Mouse (Mus musculus) large intestine, adult 2 months (tissue): Measurements from ENCODE around the gene Batf3. TPM values are rescaled to one million over a fixed set of nuclear protein-coding genes. Genes with fewer than 3 reads are reported as not detected.

Source experiments
- DNase-seq: peaks from one replicate; pipeline ENCODE4 v3.0.0-alpha.2; 2012; ENCODE audit warnings: low read depth, low spot score
- WGBS: fragments of 180-500 bp; shearing (Covaris S2); methylation state at CpG from one replicate; pipeline ENCODE4 v1.1.7; 2018; 5-methylcytosine and 5-hydroxymethylcytosine counted together
- polyA plus RNA-seq: library from polyadenylated mRNA; depleted of rRNA; stranded (reverse); fragments of >200 nt; gene quantifications from 2 replicates; pipeline ENCODE4 v1.2.3, GENCODE M21; 2012; rRNA removed

Batf3 gene
- 6.5 and 7.5 TPM in 2 replicates for polyA plus RNA-seq

GRCm38 (mm10) chr1:191097802-191098747 is at the start of gene Batf3:
Batf3 (plus strand) TSS chr1:191097847.
- no peak for DNase-seq
- 1% methylated on average over 88 of the region's 95 CpGs for WGBS

- no peak for DNase-seq
- 64% methylated on average over 3 of the region's 3 CpGs for WGBS
Observed at GRCm38 (mm10) chr1:191053555-191053954, 44.1 kb upstream of the Batf3 start.

- 69% methylated on average over 8 of the region's 8 CpGs for WGBS
- DNase-seq, result no peak
Observed at GRCm38 (mm10) chr1:191054870-191055532, 42.6 kb upstream of the Batf3 start.

- 80% methylated on average over 2 of the region's 2 CpGs for WGBS
- DNase-seq, result no peak
Observed at GRCm38 (mm10) chr1:191055533-191055873, 42.1 kb upstream of the Batf3 start.

GRCm38 (mm10) chr1:191057461-191057860 is 40.2 kb upstream of the Batf3 start:
- no peak for DNase-seq
- WGBS, result 73% methylated on average over 3 of the region's 3 CpGs

GRCm38 (mm10) chr1:191062241-191062780 is 35.3 kb upstream of the Batf3 start:
- WGBS, result 3% methylated on average over 15 of the region's 15 CpGs
- no peak for DNase-seq

- no peak for DNase-seq
Observed at GRCm38 (mm10) chr1:191062781-191063485, 34.7 kb upstream of the Batf3 start, which contains the start of the genes Tatdn3 and Nsl1. Tatdn3 (minus strand) TSS chr1:191062932. Nsl1 (plus strand) TSS chr1:191063012.

GRCm38 (mm10) chr1:191063700-191064099 is 33.9 kb upstream of the Batf3 start:
- 56% methylated on average over 9 of the region's 9 CpGs for WGBS

More at GRCm38 (mm10) chr1:191062781-191063485, 34.7 kb upstream of the Batf3 start, which contains the start of the genes Tatdn3 and Nsl1:
- under 1% methylated on average over 56 of the region's 56 CpGs for WGBS

GRCm38 (mm10) chr1:191064535-191064934 is 33.1 kb upstream of the Batf3 start:
- 79% methylated on average over 2 of the region's 2 CpGs for WGBS

More at GRCm38 (mm10) chr1:191063700-191064099, 33.9 kb upstream of the Batf3 start:
- DNase-seq, result no peak

GRCm38 (mm10) chr1:191065188-191065587 is 32.5 kb upstream of the Batf3 start:
- no peak for DNase-seq
- 58% methylated on average over 4 of the region's 4 CpGs for WGBS

More at GRCm38 (mm10) chr1:191064535-191064934, 33.1 kb upstream of the Batf3 start:
- no peak for DNase-seq

GRCm38 (mm10) chr1:191068377-191068776 is 29.3 kb upstream of the Batf3 start:
- DNase-seq, result no peak
- WGBS, result 81% methylated on average over 5 of the region's 5 CpGs

GRCm38 (mm10) chr1:191070259-191070658 is 27.4 kb upstream of the Batf3 start:
- 69% methylated on average over 4 of the region's 4 CpGs for WGBS

GRCm38 (mm10) chr1:191071613-191072012 is 26.0 kb upstream of the Batf3 start:
- peak; percentile 57 for DNase-seq
- 36% methylated on average over 6 of the region's 6 CpGs for whole genome bisulfite sequencing

More at GRCm38 (mm10) chr1:191070259-191070658, 27.4 kb upstream of the Batf3 start:
- DNase-seq, result no peak

GRCm38 (mm10) chr1:191072329-191072913 is 25.2 kb upstream of the Batf3 start:
- WGBS, result 62% methylated on average over 16 of the region's 16 CpGs
- no peak for DNase-seq

GRCm38 (mm10) chr1:191073001-191073400 is 24.6 kb upstream of the Batf3 start:
- 38% methylated on average over 6 of the region's 6 CpGs for WGBS
- DNase-seq, result no peak

- DNase-seq, result no peak
- 80% methylated on average over 4 of the region's 4 CpGs for WGBS
Observed at GRCm38 (mm10) chr1:191073486-191073885, 24.2 kb upstream of the Batf3 start.

GRCm38 (mm10) chr1:191075199-191075883 is 22.3 kb upstream of the Batf3 start:
- 19% methylated on average over 10 of the region's 10 CpGs for WGBS
- DNase-seq, result peak; percentile 79

GRCm38 (mm10) chr1:191083230-191083629 is 14.4 kb upstream of the Batf3 start:
- WGBS, result 62% methylated on average over 8 of the region's 8 CpGs
- no peak for DNase-seq
